Mouse (Mus musculus): ENCODE measurements at regions not wholly inside any gene's neighbourhood (a gene's known extent, or its start where the extent isn't known, plus 50 kb on each side); places are given as distances from the start of the nearest gene placed in this dataset.

- no peak for DNase-seq
These were observed 238.0 kb downstream of the Fam49a start for GRCm38 (mm10) chr12:12499903-12500302.

GRCm38 (mm10) chr12:12498621-12499020, 236.7 kb downstream of the Fam49a start:
- DNase-seq: no peak

- DNase-seq: no peak
These were observed 235.4 kb downstream of the Fam49a start for GRCm38 (mm10) chr12:12497277-12497841.

GRCm38 (mm10) chr12:12496593-12497141, 234.7 kb downstream of the Fam49a start:
- DNase-seq: peak; percentile 47 to 56

GRCm38 (mm10) chr12:12490173-12490572, 228.2 kb downstream of the Fam49a start:
- DNase-seq: no peak

- no peak for DNase-seq
These were observed 226.2 kb downstream of the Fam49a start for GRCm38 (mm10) chr12:12488090-12488489.

- no peak for DNase-seq
These were observed 224.9 kb downstream of the Fam49a start for GRCm38 (mm10) chr12:12486656-12487356.

GRCm38 (mm10) chr12:12484921-12485680, 223.2 kb downstream of the Fam49a start:
- DNase-seq: no peak

- no peak for DNase-seq
These were observed 218.5 kb downstream of the Fam49a start for GRCm38 (mm10) chr12:12480451-12480850.

GRCm38 (mm10) chr12:12452086-12452485, 190.1 kb downstream of the Fam49a start:
- no peak for DNase-seq

- no peak for DNase-seq
These were observed 184.8 kb downstream of the Fam49a start for GRCm38 (mm10) chr12:12446768-12447167.

- no peak for DNase-seq
These were observed 184.3 kb downstream of the Fam49a start for GRCm38 (mm10) chr12:12446281-12446680.

GRCm38 (mm10) chr12:12442872-12443271, 180.9 kb downstream of the Fam49a start:
- no peak for DNase-seq

- DNase-seq: no peak
These were observed 174.4 kb downstream of the Fam49a start for GRCm38 (mm10) chr12:12436379-12436778.

GRCm38 (mm10) chr12:12432597-12432996, 170.7 kb downstream of the Fam49a start:
- no peak for DNase-seq

Measured in kidney, postnatal 4 days (tissue).